Mouse (Mus musculus) CH12.LX (cell line): ENCODE measurements around the gene Cdyl. TPM values are rescaled to one million over a fixed set of nuclear protein-coding genes. Genes with fewer than 3 reads are reported as not detected.

Source experiments
- DNase-seq: peaks from one replicate; pipeline ENCODE4 v3.0.0-alpha.2; 2013; ENCODE audit errors: extremely low read depth
- H3K27ac ChIP-seq: 2 replicates; pipeline ENCODE4 v1.5.1; 2012; ENCODE audit warnings: low read depth, mild to moderate bottlenecking, control low read depth, moderate library complexity; ENCODE audit not compliant: insufficient read depth
- H3K27me3 ChIP-seq: replicated peaks from 2 replicates; pipeline ENCODE3; 2012; ENCODE audit warnings: inconsistent platforms
- H3K36me3 ChIP-seq, 2 experiments: replicated peaks in 1 of 2; 2 replicates each; pipeline versions ENCODE3 to v1.6.1; 2012; ENCODE audit warnings: inconsistent platforms in 1 of 2, low read length in 1 of 2, mild to moderate bottlenecking in 1 of 2, mixed read lengths in 1 of 2, moderate library complexity in 1 of 2; ENCODE audit not compliant: control insufficient read depth in 1 of 2, insufficient read depth in 1 of 2
- H3K4me1 ChIP-seq, 2 experiments: 2 replicates each; pipeline ENCODE4 v1.6.1; 2012; ENCODE audit warnings: inconsistent platforms in 1 of 2, moderate library complexity in 1 of 2; ENCODE audit not compliant: insufficient read depth in 2 of 2, control insufficient read depth in 1 of 2
- H3K4me2 ChIP-seq: 2 replicates; pipeline ENCODE4 v1.6.1; 2012; ENCODE audit warnings: low read depth, mild to moderate bottlenecking, control low read depth; ENCODE audit not compliant: poor library complexity, insufficient read depth, severe bottlenecking
- H3K4me3 ChIP-seq, 3 experiments: fragments of 150-350 bp in 1 of 3; sonication (generic) in 1 of 3; replicated peaks in 1 of 3; 2 replicates each; pipeline versions ENCODE3 to v1.5.1; 2011 to 2012; ENCODE audit warnings: low read depth in 2 of 3, low read length in 2 of 3, mild to moderate bottlenecking in 2 of 3, moderate library complexity in 2 of 3, control low read depth in 1 of 3, improper control_type of control experiment in 1 of 3, inconsistent platforms in 1 of 3, mixed read lengths in 1 of 3; ENCODE audit not compliant: poor library complexity in 1 of 3
- H3K79me2 ChIP-seq: replicated peaks from 2 replicates; pipeline ENCODE4 v1.6.1; 2012; ENCODE audit warnings: mild to moderate bottlenecking, moderate library complexity; ENCODE audit not compliant: control insufficient read depth, poor library complexity, insufficient read depth, severe bottlenecking; ENCODE audit errors: extremely low read depth
- H3K9ac ChIP-seq: 2 replicates; pipeline ENCODE4 v1.6.1; 2012; ENCODE audit warnings: low read depth, mild to moderate bottlenecking, control low read depth, moderate library complexity; ENCODE audit not compliant: insufficient read depth
- H3K9me3 ChIP-seq: replicated peaks from 2 replicates; pipeline ENCODE3; 2012; ENCODE audit warnings: low read length, inconsistent platforms, mixed read lengths
- CHD1 ChIP-seq: IDR thresholded peaks from 2 replicates; pipeline ENCODE4 v1.6.1; 2012; ENCODE audit warnings: low read depth, low read length, improper control_type of control experiment, inconsistent platforms
- ELF1 ChIP-seq: IDR thresholded peaks from 2 replicates; pipeline ENCODE4 v1.6.1; 2014; ENCODE audit warnings: low read depth, mild to moderate bottlenecking, inconsistent platforms, low read length, improper control_type of control experiment
- GABPA ChIP-seq: IDR thresholded peaks from 2 replicates; pipeline ENCODE4 v1.6.1; 2012; ENCODE audit warnings: low read depth, low read length, improper control_type of control experiment, inconsistent platforms; ENCODE audit not compliant: insufficient replicate concordance
- IRF4 ChIP-seq: IDR thresholded peaks from 2 replicates; pipeline ENCODE4 v1.6.1; 2014; ENCODE audit warnings: low read depth, mild to moderate bottlenecking, inconsistent platforms, low read length, improper control_type of control experiment
- MXI1 ChIP-seq: IDR thresholded peaks from 2 replicates; pipeline ENCODE4 v1.6.1; 2011; ENCODE audit warnings: mild to moderate bottlenecking, low read depth, low read length, improper control_type of control experiment
- NELFE ChIP-seq: IDR thresholded peaks from 2 replicates; pipeline ENCODE4 v1.6.1; 2011; ENCODE audit warnings: low read depth, low read length, improper control_type of control experiment
- PAX5 ChIP-seq: IDR thresholded peaks from 2 replicates; pipeline ENCODE4 v1.6.1; 2012; ENCODE audit warnings: low read length, inconsistent platforms, mixed read lengths
- POLR2AphosphoS2 ChIP-seq: IDR thresholded peaks from 2 replicates; pipeline ENCODE4 v1.6.1; 2011; ENCODE audit warnings: low read depth, low read length, improper control_type of control experiment
- SIN3A ChIP-seq: IDR thresholded peaks from 2 replicates; pipeline ENCODE4 v1.6.1; 2012; ENCODE audit warnings: low read length, improper control_type of control experiment, inconsistent platforms
- UBTF ChIP-seq: IDR thresholded peaks from 2 replicates; pipeline ENCODE4 v1.6.1; 2012; ENCODE audit warnings: low read depth, mild to moderate bottlenecking, inconsistent platforms, low read length, improper control_type of control experiment, moderate library complexity
- USF1 ChIP-seq: IDR thresholded peaks from 2 replicates; pipeline ENCODE4 v1.6.1; 2014; ENCODE audit warnings: low read depth, mild to moderate bottlenecking, inconsistent platforms, low read length, improper control_type of control experiment
- ZC3H11A ChIP-seq: IDR thresholded peaks from 2 replicates; pipeline ENCODE4 v1.6.1; 2012; ENCODE audit warnings: low read depth, mild to moderate bottlenecking, inconsistent platforms, low read length, improper control_type of control experiment
- ZKSCAN1 ChIP-seq: IDR thresholded peaks from 2 replicates; pipeline ENCODE4 v1.6.1; 2012; ENCODE audit warnings: low read depth, inconsistent platforms, low read length, improper control_type of control experiment, borderline replicate concordance
- ZNF384 ChIP-seq: IDR thresholded peaks from 2 replicates; pipeline ENCODE4 v1.6.1; 2012; ENCODE audit warnings: low read depth, low read length, improper control_type of control experiment, inconsistent platforms
- dilution Hi-C: fragments of 300-500 bp; cut with MboI; formaldehyde crosslinking; loops from 2 replicates; pipeline ENCODE4 v1.14.3; 2020; ENCODE audit warnings: low sequenced_read_pairs; ENCODE audit not compliant: extremely low pct_unique_long_range_greater_than_20kb, extremely low pct_ligation_motif_present
- in situ Hi-C: fragments of 300-500 bp; cut with MboI; formaldehyde crosslinking; loops from 3 replicates; pipeline ENCODE4 v1.14.3; 2019; ENCODE audit warnings: low sequenced_read_pairs, low pct_ligation_motif_present, low pct_unique_long_range_greater_than_20kb, mixed read lengths
- polyA plus RNA-seq: library from polyadenylated mRNA; unstranded; fragments of >175 nt; gene quantifications from 2 replicates; pipeline ENCODE4 v1.2.1, GENCODE M21; 2012; ENCODE audit warnings: low read depth; ENCODE audit not compliant: insufficient read length
- total RNA-seq, 2 experiments: library from RNA; depleted of rRNA; stranded (reverse); fragments of 300-350 nt in 1 of 2; fragments of >200 nt in 1 of 2; gene quantifications; 2 replicates each; pipeline ENCODE4 v1.2.3; 2012 to 2014

Gene Cdyl
- total and polyA plus RNA-seq, 3 experiments = 5.7 to 9.1 (median 8.3) TPM

- no peak overlapping the region for H3K4me3 ChIP-seq
- DNase-seq = no peak
- in situ Hi-C loops = loop anchor here (25.0 kb wide), 1 partner anchor 727 kb away; the partner anchor contains the start of gene Eci2
- no peaks in the 10 kb centered on the region for H3K9me3 ChIP-seq
- TF ChIP-seq IRF4 (no peak), CHD1 (no peak), MXI1 (no peak), NELFE (no peak), POLR2AphosphoS2 (no peak), SIN3A (no peak), ZNF384 (no peak), USF1 (no peak), GABPA (no peak), UBTF (no peak)
- TF ChIP-seq, all 38 proteins: peak for 0
- H3K4me1 ChIP-seq = peaks cover 0 to 23% of the 10 kb centered on the region in 2 experiments; a peak in 2 of 4 replicates
- H3K9ac ChIP-seq = no peak overlapping the region
- H3K27ac ChIP-seq = no peak overlapping the region
- H3K36me3 ChIP-seq = no peaks in the 10 kb centered on the region
- no peaks in the 10 kb centered on the region for H3K27me3 ChIP-seq
- H3K79me2 ChIP-seq = peaks cover 2% of the 10 kb centered on the region; the same call in 1 of the 2 replicates
- no peak overlapping the region for H3K4me2 ChIP-seq
- dilution Hi-C loops = no loop called here
These were observed 104.9 kb downstream of the Cdyl start for GRCm38 (mm10) chr13:35764559-35764958.

- Histone ChIP-seq H3K79me2 (peaks cover 2% of the 10 kb centered on the region; the same call in 1 of the 2 replicates), H3K36me3 (peaks cover 0 to 3% of the 10 kb centered on the region in 2 experiments), H3K4me3 (no peak overlapping the region), H3K27ac (no peak overlapping the region), H3K4me1 (peaks cover under 1 to 32% of the 10 kb centered on the region in 2 experiments), H3K9ac (no peak overlapping the region), H3K4me2 (no peak overlapping the region), H3K9me3 (no peaks in the 10 kb centered on the region), H3K27me3 (no peaks in the 10 kb centered on the region)
- dilution Hi-C loops (no loop called here), in situ Hi-C loops (loop anchor here (25.0 kb wide), 1 partner anchor 729 kb away; the partner anchor contains the start of gene Eci2)
- no peak for DNase-seq
- TF ChIP-seq PAX5 (no peak), GABPA (no peak), ZKSCAN1 (no peak), MXI1 (no peak)
These were observed 106.2 kb downstream of the Cdyl start for GRCm38 (mm10) chr13:35765817-35766216.

- Histone ChIP-seq H3K79me2 (peaks cover 2% of the 10 kb centered on the region; the same call in 1 of the 2 replicates), H3K9ac (no peak overlapping the region), H3K27ac (no peak overlapping the region), H3K9me3 (no peaks in the 10 kb centered on the region), H3K4me3 (no peak overlapping the region), H3K4me1 (peaks cover 10 to 52% of the 10 kb centered on the region in 2 experiments), H3K36me3 (peaks cover 0 to 7% of the 10 kb centered on the region in 2 experiments)
- in situ Hi-C loops (loop anchor here (25.0 kb wide), 1 partner anchor 732 kb away; the partner anchor contains the start of gene Eci2), dilution Hi-C loops (no loop called here)
- TF ChIP-seq ELF1 = no peak
- TF ChIP-seq ZC3H11A = no peak
- no peak for TF ChIP-seq GABPA
- TF ChIP-seq, all 38 proteins: peak for 0
- Histone ChIP-seq H3K27me3 (no peaks in the 10 kb centered on the region), H3K4me2 (no peak overlapping the region)
- no peak for DNase-seq
These were observed 110.0 kb downstream of the Cdyl start for GRCm38 (mm10) chr13:35769673-35770072.
